Mouse (Mus musculus): Measurements from ENCODE around the gene Ppil2.

Ppil2 gene

DNA sequence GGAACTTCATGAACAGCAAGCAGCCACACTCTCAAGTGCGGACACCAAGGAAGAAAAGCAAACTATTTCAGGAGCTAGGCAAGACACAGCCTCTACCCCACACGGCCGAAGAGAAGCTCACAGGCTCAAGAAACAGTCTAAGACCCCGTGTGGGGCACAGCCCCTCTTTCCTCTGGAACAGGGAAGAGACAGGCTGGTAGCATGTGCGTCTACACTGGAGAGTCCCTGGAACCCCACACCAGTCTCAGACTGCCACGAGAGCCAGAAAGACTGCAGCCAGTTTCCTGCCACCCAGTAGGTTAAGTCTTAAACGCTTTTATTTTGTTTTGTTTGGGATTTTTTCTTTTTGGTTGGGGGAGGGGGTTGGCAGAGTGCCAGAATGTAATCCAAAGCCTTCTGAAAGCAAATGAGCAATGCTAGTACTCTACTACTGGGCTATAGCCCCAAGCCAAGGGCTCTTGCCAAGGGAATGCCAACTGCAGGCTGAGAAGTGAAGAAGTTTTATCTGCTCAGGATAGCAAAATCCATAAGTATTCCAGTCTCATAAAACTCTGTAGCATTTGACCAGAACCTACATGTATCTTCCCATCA lies 8.3 kb downstream of the Ppil2 start:
- DNase-seq (ENCODE audit: extremely low read depth, low read depth): no peak

- DNase-seq (ENCODE audit: extremely low read depth, low read depth): no peak
These were observed 14.1 kb downstream of the Ppil2 start for GRCm38 (mm10) chr16:17096938-17097337.

- no peak for DNase-seq (ENCODE audit: extremely low read depth, low read depth)
These were observed 22.7 kb downstream of the Ppil2 start for GRCm38 (mm10) chr16:17088346-17088745.

GRCm38 (mm10) chr16:17086669-17087193 lies 24.3 kb downstream of the Ppil2 start:
- DNase-seq (ENCODE audit: extremely low read depth, low read depth): no peak

GRCm38 (mm10) chr16:17086241-17086640 lies 24.8 kb downstream of the Ppil2 start:
- no peak for DNase-seq (ENCODE audit: extremely low read depth, low read depth)

GRCm38 (mm10) chr16:17085636-17086035 lies 25.4 kb downstream of the Ppil2 start:
- DNase-seq (ENCODE audit: extremely low read depth, low read depth): no peak

- no peak for DNase-seq (ENCODE audit: extremely low read depth, low read depth)
These were observed 28.8 kb downstream of the Ppil2 start for GRCm38 (mm10) chr16:17082121-17082792.

GRCm38 (mm10) chr16:17078101-17078500 lies 33.0 kb downstream of the Ppil2 start:
- DNase-seq (ENCODE audit: extremely low read depth, low read depth): no peak

GRCm38 (mm10) chr16:17076869-17077268 lies 34.2 kb downstream of the Ppil2 start:
- DNase-seq (ENCODE audit: extremely low read depth, low read depth): no peak

DNA sequence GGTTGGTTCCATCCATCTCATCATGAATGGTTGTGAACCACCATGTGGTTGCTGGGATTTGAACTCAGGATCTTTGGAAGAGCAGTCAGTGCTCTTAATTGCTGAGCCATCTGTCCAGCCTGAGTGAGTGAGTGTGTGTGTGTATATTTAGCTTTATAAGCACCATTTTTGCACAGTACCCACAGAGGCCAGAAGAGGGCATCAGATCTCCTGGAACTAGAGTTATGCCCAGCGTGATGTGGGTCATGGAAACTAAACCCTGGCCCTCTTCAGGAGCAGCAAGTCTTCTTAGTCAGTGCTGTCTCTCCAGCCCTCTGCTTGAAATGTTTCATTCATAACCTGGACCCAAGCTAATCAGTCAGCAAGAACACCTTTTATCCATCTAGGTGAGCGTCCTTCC lies 34.8 kb downstream of the Ppil2 start:
- no peak for DNase-seq (ENCODE audit: extremely low read depth, low read depth)

- DNase-seq (ENCODE audit: extremely low read depth, low read depth): no peak
These were observed 38.1 kb downstream of the Ppil2 start for GRCm38 (mm10) chr16:17073000-17073399.

- DNase-seq (ENCODE audit: extremely low read depth, low read depth): no peak
These were observed 40.3 kb downstream of the Ppil2 start for GRCm38 (mm10) chr16:17070716-17071115.

GRCm38 (mm10) chr16:17069511-17070443 lies 41.3 kb downstream of the Ppil2 start, which contains the start of gene Ypel1:
Ypel1 (plus strand) TSS chr16:17069696.
- peak; percentile 26 for DNase-seq (ENCODE audit: extremely low read depth, low read depth)

- peak; percentile 26 for DNase-seq (ENCODE audit: extremely low read depth, low read depth)
These were observed 43.5 kb downstream of the Ppil2 start for GRCm38 (mm10) chr16:17067552-17067951.

- no peak for DNase-seq (ENCODE audit: extremely low read depth, low read depth)
These were observed 48.7 kb downstream of the Ppil2 start for GRCm38 (mm10) chr16:17062338-17062737.

DNA sequence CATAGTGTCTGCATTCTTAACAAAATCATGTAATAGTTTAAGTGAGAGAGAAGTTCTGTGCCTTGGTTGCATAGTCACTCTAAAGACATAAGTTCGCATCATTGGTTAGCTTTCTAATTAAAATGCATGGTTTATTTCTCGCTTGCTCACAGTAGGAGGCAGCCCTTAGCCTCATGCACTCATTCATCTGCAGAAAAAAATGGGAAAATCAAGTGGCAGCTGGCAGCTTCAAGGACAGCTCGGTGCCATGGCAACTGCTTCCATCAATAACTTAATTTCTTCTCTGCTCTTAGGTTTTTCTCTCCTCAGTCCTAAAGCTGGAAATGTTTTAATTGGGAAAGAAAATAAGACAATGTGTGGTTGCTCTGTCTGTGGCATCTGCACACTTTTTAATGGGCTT lies 55.5 kb downstream of the Ppil2 start:
- DNase-seq (ENCODE audit: extremely low read depth, low read depth): no peak

DNA sequence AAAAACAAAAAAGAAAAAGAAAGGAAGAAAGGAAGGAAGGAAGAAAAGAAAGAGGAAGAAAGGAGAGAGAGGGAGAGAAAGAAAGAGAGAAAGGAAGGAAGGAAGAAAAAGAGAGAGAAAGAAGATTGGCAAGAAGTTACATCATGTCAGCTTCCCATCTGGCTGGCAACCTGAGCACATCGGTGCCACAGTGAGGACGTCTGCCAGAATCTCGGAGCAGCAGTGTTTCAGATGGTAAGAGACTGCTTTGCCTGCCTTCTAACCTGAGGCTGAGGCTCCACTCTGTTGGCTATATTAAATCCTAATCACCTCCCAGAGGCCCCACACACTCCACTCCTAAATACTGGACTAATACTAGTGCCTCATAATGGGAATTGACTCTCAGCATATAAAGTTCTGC lies 57.2 kb downstream of the Ppil2 start:
- DNase-seq (ENCODE audit: extremely low read depth, low read depth): no peak

- DNase-seq (ENCODE audit: extremely low read depth, low read depth): no peak
These were observed 59.0 kb downstream of the Ppil2 start for GRCm38 (mm10) chr16:17052087-17052486.

DNA sequence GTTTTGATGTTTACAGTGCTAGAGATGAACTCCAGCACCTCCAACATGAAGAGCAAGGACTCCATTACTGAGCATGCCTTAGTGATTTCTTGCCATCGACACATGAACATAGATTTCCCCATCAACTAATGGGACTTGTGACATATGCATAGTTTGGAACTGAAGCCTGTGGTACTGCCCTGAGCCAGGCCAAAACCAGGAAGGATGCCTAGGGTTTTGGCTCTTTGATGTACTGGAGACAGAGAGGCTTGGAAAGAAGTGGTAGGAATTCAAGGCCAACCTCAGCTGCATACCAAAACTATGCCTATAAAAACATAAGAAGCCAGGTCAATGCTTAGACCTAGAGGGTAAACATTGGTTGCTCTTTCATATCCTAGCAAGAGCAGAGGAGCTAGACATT lies 61.2 kb downstream of the Ppil2 start:
- DNase-seq (ENCODE audit: extremely low read depth, low read depth): no peak

GRCm38 (mm10) chr16:17045287-17045686 lies 65.8 kb downstream of the Ppil2 start:
- DNase-seq (ENCODE audit: extremely low read depth, low read depth): no peak

DNA sequence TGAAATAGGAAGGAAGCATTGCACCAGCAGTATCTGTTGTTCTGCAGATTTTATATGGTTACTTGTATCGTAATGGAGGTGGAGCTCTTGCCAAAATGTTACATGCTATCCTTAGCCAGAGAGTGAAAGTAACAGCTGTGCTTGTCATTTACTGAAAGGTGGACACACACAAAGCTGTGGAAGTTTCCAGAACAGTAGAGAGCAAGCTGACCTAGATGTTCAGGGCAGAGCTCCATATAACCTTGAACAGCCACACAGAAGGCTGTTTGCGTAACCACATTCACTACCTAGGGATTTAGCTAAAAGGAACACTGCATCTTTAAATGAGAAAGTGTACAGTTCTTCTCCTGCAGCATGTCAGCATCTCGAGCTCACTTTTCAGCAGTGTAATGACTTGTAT lies 66.7 kb downstream of the Ppil2 start:
- DNase-seq (ENCODE audit: extremely low read depth, low read depth): no peak

- no peak for DNase-seq (ENCODE audit: extremely low read depth, low read depth)
These were observed 69.6 kb downstream of the Ppil2 start for GRCm38 (mm10) chr16:17041417-17041816.
